Mouse (Mus musculus): ENCODE data around the gene Sh2d3c.

GRCm38 (mm10) chr2:32706971-32707370 is 13.9 kb upstream of the Sh2d3c start:
- TF ChIP-seq POLR2A (IDR thresholded peaks at IDR 0.05; ENCODE audit: insufficient read length, low read depth) (no peak), MAX (IDR thresholded peaks at IDR 0.05; ENCODE audit: low read depth) (no peak), TCF12 (IDR thresholded peaks at IDR 0.05; ENCODE audit: insufficient read depth, poor library complexity, severe bottlenecking) (no peak), POLR2AphosphoS2 (IDR thresholded peaks at IDR 0.05; ENCODE audit: insufficient read length, low read depth) (no peak), MYOG (IDR thresholded peaks at IDR 0.05; ENCODE audit: control insufficient read depth in 1 of 3, insufficient read depth in 1 of 3, insufficient read length in 2 of 3, low read depth in 2 of 3) (no peak), USF1 (IDR thresholded peaks at IDR 0.05; ENCODE audit: low read depth) (no peak), MYOD1 (IDR thresholded peaks at IDR 0.05; ENCODE audit: control insufficient read depth in 1 of 3, insufficient read length in 2 of 3, low read depth in 2 of 3) (no peak), REST (IDR thresholded peaks at IDR 0.05; ENCODE audit: insufficient read depth, insufficient read length) (no peak), E2F4 (IDR thresholded peaks at IDR 0.05; ENCODE audit: insufficient read depth) (no peak), CEBPB (IDR thresholded peaks at IDR 0.05; ENCODE audit: insufficient read depth, poor library complexity, severe bottlenecking) (no peak), SRF (IDR thresholded peaks at IDR 0.05; ENCODE audit: control insufficient read depth, insufficient read length, low read depth) (no peak), TCF3 (IDR thresholded peaks at IDR 0.05; ENCODE audit: insufficient read length, low read depth) (no peak)

Measured in myocyte (in vitro differentiated cells).